Mouse (Mus musculus) lung, embryonic 14.5 days (tissue): ENCODE data around the gene Ift22. TPM values are rescaled to one million over a fixed set of nuclear protein-coding genes. Genes with fewer than 3 reads are reported as not detected.

Experiments
- ATAC-seq: fragments of 200-750 bp; cut with Nextera tagmentation; 2 replicates; pipeline ENCODE4 v1.8.0; 2017; ENCODE audit warnings: mild to moderate bottlenecking, moderate TSS enrichment, moderate library complexity; ENCODE audit not compliant: insufficient read depth
- DNase-seq: peaks from one replicate; pipeline ENCODE4 v3.0.0-alpha.2; 2015
- H3K27ac ChIP-seq: fragments of 300-500 bp; sonication (generic); 2 replicates; pipeline ENCODE4 v1.5.1; 2014; ENCODE audit warnings: low read depth, mild to moderate bottlenecking, moderate library complexity
- H3K27me3 ChIP-seq: fragments of 300-500 bp; sonication (generic); 2 replicates; pipeline ENCODE4 v1.6.1; 2014; ENCODE audit warnings: low read length, control low read depth; ENCODE audit not compliant: insufficient read depth
- H3K36me3 ChIP-seq: fragments of 300-500 bp; sonication (generic); 2 replicates; pipeline ENCODE4 v1.6.1; 2014; ENCODE audit warnings: control low read depth; ENCODE audit not compliant: insufficient read depth
- H3K4me1 ChIP-seq: fragments of 300-500 bp; sonication (generic); 2 replicates; pipeline ENCODE4 v1.6.1; 2014; ENCODE audit warnings: antibody characterized with exemption, control low read depth; ENCODE audit not compliant: insufficient read depth
- H3K4me2 ChIP-seq: fragments of 300-500 bp; sonication (generic); 2 replicates; pipeline ENCODE4 v1.6.1; 2014; ENCODE audit warnings: mild to moderate bottlenecking
- H3K4me3 ChIP-seq: fragments of 300-500 bp; sonication (generic); 2 replicates; pipeline ENCODE4 v1.5.1; 2014; ENCODE audit warnings: low read depth, low read length
- H3K9ac ChIP-seq: fragments of 300-500 bp; sonication (generic); 2 replicates; pipeline ENCODE4 v1.6.1; 2014
- H3K9me3 ChIP-seq: fragments of 300-500 bp; sonication (generic); 2 replicates; pipeline ENCODE4 v1.6.1; 2016; ENCODE audit warnings: low read depth, low read length, control low read depth
- CTCF ChIP-seq: IDR thresholded peaks from 2 replicates; pipeline ENCODE4 v1.5.1; 2016; ENCODE audit warnings: antibody characterized with exemption, low read depth
- WGBS: fragments of 180-500 bp; shearing (Covaris S2); extraction: QIAGEN DNeasy Blood & Tissue Kit; methylation state at CpG from one replicate; pipeline ENCODE4 v1.1.7; 2014; 5-methylcytosine and 5-hydroxymethylcytosine counted together
- polyA plus RNA-seq: library from polyadenylated mRNA; unstranded; fragments of >200 nt; fragmentation: Nextera tagmentation; extraction: Ambion mirVana; gene quantifications from 2 replicates; pipeline ENCODE4 v1.2.1, GENCODE M21; 2014

Gene Ift22
- 72.2 and 78.1 TPM in 2 replicates for polyA plus RNA-seq

DNA sequence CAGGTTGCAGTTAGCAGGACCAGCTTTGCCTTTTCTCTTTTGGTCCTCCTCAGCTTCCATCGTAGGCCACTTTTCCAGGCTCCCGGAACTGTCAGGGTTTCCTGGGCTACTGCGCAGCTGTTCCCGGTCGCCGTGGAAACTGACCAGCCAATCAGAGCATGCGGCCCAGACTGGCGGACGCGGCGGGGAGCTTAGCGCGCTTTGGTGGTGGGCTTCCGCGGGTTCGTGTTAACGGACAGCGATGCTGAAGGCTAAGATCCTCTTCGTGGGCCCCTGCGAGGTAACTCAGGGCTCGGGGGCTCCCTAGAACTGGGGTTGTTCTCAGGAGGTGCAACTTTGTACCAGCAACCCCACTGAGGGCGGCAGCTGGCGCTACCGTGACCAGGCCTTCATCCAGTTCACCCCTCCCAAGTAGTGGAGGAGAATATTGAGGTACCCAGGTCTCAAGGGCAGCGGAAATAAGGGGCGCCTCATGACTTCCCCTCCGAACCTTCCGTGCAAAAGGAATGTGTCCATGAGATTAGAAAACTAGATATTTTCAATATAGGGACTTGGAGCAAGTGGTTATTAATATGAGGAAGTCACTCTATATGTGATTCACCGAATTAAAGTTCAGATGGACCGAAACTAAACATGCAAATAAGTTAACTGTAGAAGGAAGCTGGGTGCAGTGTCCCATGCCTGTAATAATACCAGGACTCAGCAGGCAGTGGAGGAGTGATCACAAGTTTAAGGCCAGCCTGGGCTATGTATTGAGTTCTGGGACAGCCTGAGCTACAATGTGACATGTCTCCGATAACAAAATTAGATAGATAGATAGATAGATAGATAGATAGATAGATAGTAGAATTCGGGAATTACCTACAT is at the start of gene Ift22:
Gene Ift22, plus strand, starts transcription at position 160 of the 867 bp plus-strand sequence.
- 10% methylated on average over 32 of the region's 32 CpGs for WGBS
- ATAC-seq = peak; percentile 94
- H3K4me1 ChIP-seq = no peaks in the 10 kb centered on the region
- DNase-seq = peak; percentile 97
- H3K9ac ChIP-seq = peak within 1 kb of the TSS; percentile 61
- TF ChIP-seq CTCF = no peak
- no peaks in the 10 kb centered on the region for H3K9me3 ChIP-seq
- peak within 1 kb of the TSS; percentile 69 for H3K4me3 ChIP-seq
- H3K27ac ChIP-seq = no peak within 1 kb of the TSS
- H3K4me2 ChIP-seq = peak within 1 kb of the TSS; percentile 62
- no peaks in the 10 kb centered on the region for H3K27me3 ChIP-seq
- peaks cover 23% of the 10 kb centered on the region for H3K36me3 ChIP-seq

DNA sequence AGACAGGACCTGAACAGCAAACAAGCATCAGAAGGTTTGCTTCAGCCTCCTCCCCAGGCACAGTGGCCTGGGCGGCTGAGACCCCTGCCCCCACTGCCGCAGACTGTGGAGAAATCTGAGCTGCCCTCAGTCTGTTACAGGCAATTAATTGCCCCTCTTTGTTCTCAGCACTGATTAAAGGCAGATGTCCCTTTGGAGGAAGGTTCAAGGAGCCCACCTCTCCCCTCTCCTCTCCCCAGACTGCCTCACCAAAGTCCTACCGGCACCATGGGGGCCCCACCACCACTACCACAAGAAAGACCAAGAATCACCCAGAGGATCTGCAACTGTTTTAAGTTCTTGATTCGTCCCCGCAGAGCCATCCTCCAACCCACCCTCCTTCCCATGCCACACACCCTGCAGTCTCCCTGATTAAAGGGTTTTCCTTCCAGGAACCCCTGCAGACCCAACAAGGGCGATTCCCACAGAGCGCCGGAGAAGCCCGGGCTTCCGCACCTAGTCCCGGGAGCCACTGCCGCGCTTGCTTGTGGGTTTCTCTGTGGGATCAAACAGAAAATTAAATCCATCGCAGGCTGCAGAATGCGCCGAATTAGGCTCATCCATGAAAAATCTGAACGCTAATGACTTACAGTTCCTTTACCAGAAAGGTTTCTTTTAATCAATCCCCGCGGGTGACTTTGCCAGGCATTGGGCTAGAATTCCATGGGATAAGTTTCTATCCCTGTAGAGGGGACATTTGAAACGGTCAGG is 46.6 kb upstream of the Ift22 start:
- H3K4me2 ChIP-seq = peak overlapping the region; percentile 41
- H3K27me3 ChIP-seq = no peaks in the 10 kb centered on the region
- H3K4me3 ChIP-seq = no peak overlapping the region
- peaks cover 18% of the 10 kb centered on the region for H3K4me1 ChIP-seq
- H3K9ac ChIP-seq = peak overlapping the region; percentile 35; the same call in 1 of the 2 replicates
- no peaks in the 10 kb centered on the region for H3K36me3 ChIP-seq
- H3K27ac ChIP-seq = no peak overlapping the region
- DNase-seq (no peak), ATAC-seq (no peak)
- WGBS = 17% methylated on average over 20 of the region's 20 CpGs
- no peaks in the 10 kb centered on the region for H3K9me3 ChIP-seq
- no peak for TF ChIP-seq CTCF

DNA sequence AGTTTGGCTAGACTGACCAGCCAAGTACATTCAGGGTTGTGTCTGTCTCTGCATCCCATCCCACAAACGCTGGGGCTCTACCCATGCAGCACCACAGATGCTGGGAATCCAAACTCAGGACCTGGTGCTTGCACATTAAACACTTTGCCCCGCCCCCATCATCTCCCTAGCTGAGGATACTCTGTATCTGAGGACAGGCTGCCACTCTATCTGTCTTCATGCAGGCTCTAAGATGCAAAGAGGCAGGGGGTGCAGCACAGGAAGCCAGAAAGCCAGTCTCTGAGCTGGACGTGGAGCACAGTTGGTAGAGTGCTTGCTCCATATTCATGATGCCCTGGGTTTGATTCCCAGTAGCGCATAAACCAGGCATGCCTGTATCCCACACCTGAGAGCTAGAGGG is 45.1 kb upstream of the Ift22 start:
- Histone ChIP-seq H3K27ac (peak overlapping the region; percentile 93), H3K27me3 (no peaks in the 10 kb centered on the region), H3K4me1 (peaks cover 18% of the 10 kb centered on the region), H3K9ac (no peak overlapping the region), H3K36me3 (no peaks in the 10 kb centered on the region), H3K4me3 (no peak overlapping the region), H3K9me3 (no peaks in the 10 kb centered on the region), H3K4me2 (no peak overlapping the region)
- ATAC-seq = no peak
- TF ChIP-seq CTCF = no peak
- WGBS = 47% methylated on average over 4 of the region's 4 CpGs
- no peak for DNase-seq

- DNase-seq (no peak), ATAC-seq (no peak)
- Histone ChIP-seq H3K27ac (peak overlapping the region; percentile 93), H3K9ac (no peak overlapping the region), H3K27me3 (no peaks in the 10 kb centered on the region), H3K4me3 (no peak overlapping the region), H3K36me3 (no peaks in the 10 kb centered on the region), H3K4me2 (peak overlapping the region; percentile 40), H3K4me1 (peaks cover 18% of the 10 kb centered on the region), H3K9me3 (no peaks in the 10 kb centered on the region)
- 50% methylated on average over 9 of the region's 9 CpGs for WGBS
- no peak for TF ChIP-seq CTCF
Measured at GRCm38 (mm10) chr5:136863276-136863675, 44.7 kb upstream of the Ift22 start.

- no peaks in the 10 kb centered on the region for H3K9me3 ChIP-seq
- H3K27me3 ChIP-seq = no peaks in the 10 kb centered on the region
- H3K36me3 ChIP-seq = no peaks in the 10 kb centered on the region
- H3K27ac ChIP-seq = peak overlapping the region; percentile 93
- DNase-seq (peak; percentile 89), ATAC-seq (peak; percentile 89)
- H3K9ac ChIP-seq = peak overlapping the region; percentile 22; the same call in 1 of the 2 replicates
- WGBS = 7% methylated on average over 14 of the region's 14 CpGs
- no peak overlapping the region for H3K4me3 ChIP-seq
- peak overlapping the region; percentile 40 for H3K4me2 ChIP-seq
- peaks cover 18% of the 10 kb centered on the region for H3K4me1 ChIP-seq
- TF ChIP-seq CTCF = no peak
Measured at GRCm38 (mm10) chr5:136863961-136864674, 43.8 kb upstream of the Ift22 start.

- no peak for TF ChIP-seq CTCF
- WGBS = 52% methylated on average over 5 of the region's 5 CpGs
- Histone ChIP-seq H3K27me3 (no peaks in the 10 kb centered on the region), H3K9me3 (no peaks in the 10 kb centered on the region), H3K4me3 (no peak overlapping the region), H3K36me3 (no peaks in the 10 kb centered on the region), H3K9ac (no peak overlapping the region), H3K27ac (no peak overlapping the region), H3K4me1 (peaks cover 17% of the 10 kb centered on the region), H3K4me2 (no peak overlapping the region)
- ATAC-seq (no peak), DNase-seq (no peak)
Measured at GRCm38 (mm10) chr5:136867706-136868105, 40.2 kb upstream of the Ift22 start.
